Mouse (Mus musculus) lung, postnatal 0 days (tissue): ENCODE measurements around the gene Tle6.

Experiments used
- CTCF ChIP-seq: IDR thresholded peaks from 2 replicates; pipeline ENCODE4 v1.5.1; 2016; ENCODE audit warnings: antibody characterized with exemption, mild to moderate bottlenecking
- EP300 ChIP-seq: IDR thresholded peaks from 2 replicates; pipeline ENCODE4 v1.6.1; 2016; ENCODE audit warnings: antibody characterized with exemption, mild to moderate bottlenecking, control low read depth

GRCm38 (mm10) chr10:81553232-81553631 is 47.6 kb downstream of the Tle6 start:
- TF ChIP-seq CTCF, result peak; percentile 72
- TF ChIP-seq EP300, result no peak
